Mouse (Mus musculus) urinary bladder, postnatal 4 days (tissue): Measurements from ENCODE around the gene Hscb.
"Not testable (repeated sequence)": the region's sequence is repeated elsewhere in the genome, so short reads cannot be mapped to it uniquely, and the experiment has no call there.

ENCODE experiments used
- DNase-seq, 2 experiments: peaks; one replicate each; pipeline ENCODE4 v3.0.0; 2021 to 2022; ENCODE audit warnings: low spot score in 2 of 2

Gene Hscb

DNA sequence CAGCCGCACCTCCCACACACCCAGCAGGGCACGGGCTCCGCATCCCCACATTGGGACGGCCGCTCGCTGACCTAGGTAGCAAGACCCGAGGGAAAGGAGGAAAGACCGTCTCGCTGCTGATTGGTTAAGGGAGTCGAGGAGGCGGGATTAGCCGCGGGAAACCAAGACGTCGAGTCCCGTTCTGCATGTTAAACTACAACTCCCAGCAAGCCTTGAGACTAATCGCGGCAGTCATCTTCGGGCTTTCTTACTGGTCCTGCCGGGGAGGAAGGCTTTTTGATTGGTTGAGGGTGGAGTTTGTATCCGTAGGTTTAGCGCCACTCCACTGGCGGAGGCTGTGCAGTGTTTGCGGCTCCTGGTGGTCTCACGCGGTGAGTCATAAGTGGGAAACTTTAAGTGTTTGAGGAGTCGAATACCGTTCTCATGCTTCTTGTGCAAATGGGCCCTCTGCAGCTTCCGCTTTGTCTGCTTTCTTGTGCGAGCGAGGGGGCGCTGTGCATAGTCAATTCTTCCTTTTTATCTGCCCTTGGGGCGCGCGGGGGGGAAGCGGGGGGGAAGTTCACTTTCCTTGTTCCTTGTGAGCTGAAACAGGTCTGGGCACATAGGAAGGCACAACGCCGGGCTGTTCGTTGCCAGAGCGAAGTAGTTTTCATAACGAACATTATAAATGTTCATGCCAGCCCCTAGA is at the start of gene Hscb, which contains the start of gene Chek2:
TSS of gene Hscb (minus strand) at position 100 of the 688 bp plus-strand sequence.
TSS of gene Chek2 (plus strand) at position 302 of the 688 bp plus-strand sequence.
- peak; percentile 94 to 96 for DNase-seq

GRCm38 (mm10) chr5:110888596-110888995 is 49.0 kb upstream of the Hscb start:
- DNase-seq: no peak

GRCm38 (mm10) chr5:110879584-110880374 is 40.2 kb upstream of the Hscb start, which contains the start of gene Ttc28:
TSS of gene Ttc28 (plus strand) at chr5:110879803.
- DNase-seq: peak; percentile 84 to 85

- no peak for DNase-seq
Observed at GRCm38 (mm10) chr5:110879042-110879441, 39.5 kb upstream of the Hscb start.

DNA sequence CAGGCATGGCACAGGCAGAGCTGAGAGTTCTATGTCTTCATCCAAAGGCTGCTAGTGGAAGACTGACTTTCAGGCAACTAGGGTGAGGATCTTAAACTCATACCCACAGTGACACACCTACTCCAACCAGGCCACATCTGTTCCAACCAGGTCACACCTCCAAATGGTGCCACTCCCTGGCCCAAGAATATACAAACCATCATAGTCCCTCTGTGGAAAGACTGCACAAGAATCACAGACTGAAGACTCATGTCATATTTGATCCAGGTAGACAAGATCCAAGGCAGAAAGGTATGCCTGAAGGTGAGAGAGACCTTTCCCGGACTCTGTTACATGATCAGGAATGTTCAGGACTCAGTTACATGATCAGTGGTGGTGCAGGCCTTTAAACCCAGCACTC is 38.9 kb upstream of the Hscb start:
- not testable (repeated sequence) for DNase-seq

DNA sequence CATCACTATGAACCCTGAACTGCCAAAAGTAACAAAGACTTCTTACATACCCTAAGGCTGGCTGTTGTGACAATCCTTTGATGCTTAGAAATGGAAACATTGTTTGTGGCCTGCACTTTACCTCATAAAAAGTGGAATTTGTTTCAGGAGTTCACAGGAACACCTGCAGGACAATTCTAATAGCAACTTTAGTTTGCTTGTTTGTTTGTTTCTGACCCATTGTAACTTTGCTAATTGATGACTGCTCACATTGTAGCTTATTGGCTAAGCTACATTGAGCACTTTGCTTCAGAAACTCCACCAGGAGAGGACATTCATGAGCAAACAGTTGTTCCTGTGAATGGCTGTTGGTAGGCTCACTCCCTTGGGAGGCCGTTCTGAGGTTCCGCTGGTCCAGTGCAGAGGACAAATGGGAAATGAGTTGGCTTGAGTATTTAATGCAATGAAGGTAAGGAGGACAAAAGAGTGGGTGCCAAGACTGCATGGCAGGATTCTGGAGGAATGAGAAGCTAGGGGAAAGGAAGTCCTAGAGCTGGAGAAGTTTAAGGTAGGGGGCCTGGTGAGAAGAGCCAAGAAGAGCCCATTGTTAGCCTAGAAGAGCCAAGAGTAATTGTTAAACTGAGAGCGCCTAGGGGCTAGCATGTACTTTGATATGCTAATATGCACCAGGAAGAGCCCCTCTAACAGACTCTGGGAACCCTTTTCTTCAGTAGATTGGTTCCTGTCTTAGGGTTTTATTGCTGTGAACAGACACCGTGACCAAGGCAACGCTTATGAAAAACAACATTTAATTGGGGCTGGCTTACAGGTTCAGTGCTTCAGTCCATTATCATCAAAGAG is 38.3 kb upstream of the Hscb start:
- DNase-seq: no peak

- no peak for DNase-seq
Observed at GRCm38 (mm10) chr5:110875286-110875685, 35.7 kb upstream of the Hscb start.

GRCm38 (mm10) chr5:110874711-110875110 is 35.1 kb upstream of the Hscb start:
- no peak for DNase-seq

DNA sequence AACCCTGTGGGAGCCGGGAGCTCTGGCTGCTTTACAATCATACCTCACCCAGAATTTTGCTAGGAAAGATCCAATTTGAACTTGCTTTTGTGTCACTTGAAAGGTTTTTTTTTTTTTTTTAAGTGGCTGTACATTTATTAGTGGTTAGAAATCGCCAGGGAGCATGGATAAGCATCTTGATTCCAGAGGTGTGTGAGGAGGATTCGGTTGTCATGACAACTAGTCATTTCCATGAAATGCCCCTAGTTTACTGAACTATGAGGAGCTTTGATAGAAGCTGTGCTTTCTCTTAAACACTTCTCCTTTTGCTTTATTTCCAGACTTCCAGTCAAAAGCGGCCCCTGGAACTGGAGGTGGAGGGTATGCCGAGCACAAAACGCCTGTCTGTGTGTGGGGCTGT is 33.6 kb upstream of the Hscb start:
- DNase-seq: no peak

GRCm38 (mm10) chr5:110869242-110869669 is 29.7 kb upstream of the Hscb start:
- DNase-seq: no peak

- no peak for DNase-seq
Observed at GRCm38 (mm10) chr5:110868460-110868859, 28.9 kb upstream of the Hscb start.

GRCm38 (mm10) chr5:110860445-110860844 is 20.9 kb upstream of the Hscb start:
- DNase-seq: no peak

DNA sequence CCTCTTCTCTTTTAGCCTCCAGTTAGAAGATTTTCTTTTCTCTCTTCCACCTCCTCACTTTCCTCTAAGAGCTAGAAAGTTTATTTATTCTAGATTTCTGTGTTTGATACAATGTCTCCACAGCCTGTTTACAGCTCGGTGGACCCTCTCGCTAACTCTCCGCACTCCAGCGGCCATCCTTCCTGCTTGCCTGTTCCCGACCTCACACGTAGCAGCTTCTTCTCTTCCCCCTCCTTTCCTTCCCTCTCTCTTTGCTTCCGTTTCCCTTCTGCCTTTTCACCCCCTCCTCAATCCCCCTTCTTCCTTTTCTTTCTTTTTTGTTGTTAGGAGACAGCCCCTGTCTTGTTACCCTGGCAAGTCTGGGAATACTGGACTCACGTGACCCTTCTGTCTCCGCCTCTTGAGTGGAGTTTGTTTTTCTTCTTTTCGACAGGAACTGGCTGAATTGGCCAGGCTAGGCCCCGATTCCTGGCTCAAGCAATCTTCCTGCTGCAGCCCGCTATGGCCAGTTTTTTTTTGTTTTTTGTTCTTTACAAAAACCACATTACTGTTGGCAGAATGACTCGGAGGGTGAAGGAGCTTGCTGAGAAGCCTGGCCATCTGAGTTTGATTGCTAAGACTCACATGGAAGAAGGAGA is 19.6 kb upstream of the Hscb start:
- DNase-seq: peak; percentile 53 to 62

DNA sequence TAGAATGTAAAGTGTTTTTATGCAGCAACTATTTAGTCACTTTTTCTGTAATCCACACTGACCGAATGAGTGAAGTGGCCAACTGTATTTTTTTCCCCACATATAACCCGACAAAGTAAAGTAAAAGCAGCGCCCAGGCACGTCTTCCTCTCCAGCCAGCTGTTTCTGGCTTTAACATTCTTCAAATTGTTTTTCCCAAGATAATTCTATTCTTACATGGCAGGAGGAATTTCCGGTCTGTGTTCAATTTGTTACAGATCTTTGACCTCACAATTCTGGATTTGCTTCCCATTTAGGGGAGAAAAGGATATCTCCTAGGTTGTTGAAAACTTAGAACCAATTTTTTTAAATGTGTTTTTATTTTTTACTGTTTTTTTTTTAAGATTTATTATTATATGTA is 17.5 kb upstream of the Hscb start:
- DNase-seq: no peak

DNA sequence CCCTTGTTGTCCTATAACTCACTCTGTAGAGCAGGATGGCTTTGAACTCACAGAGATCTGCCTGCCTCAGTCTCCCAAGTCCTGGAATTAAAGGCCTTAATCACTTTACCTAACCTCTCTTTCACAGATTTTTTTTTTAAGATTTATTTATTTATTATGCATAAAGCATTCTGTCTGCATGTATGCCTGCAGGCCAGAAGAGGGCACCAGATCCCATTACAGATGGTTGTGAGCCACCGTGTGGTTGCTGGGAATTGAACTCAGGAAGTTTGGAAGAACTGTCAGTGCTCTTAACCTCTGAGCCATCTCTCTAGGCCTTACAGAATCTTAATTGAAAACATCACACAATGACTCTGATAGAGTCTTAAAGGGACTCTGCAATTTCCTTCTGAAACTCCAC is 13.4 kb upstream of the Hscb start:
- DNase-seq: no peak

GRCm38 (mm10) chr5:110841046-110841862 is 1.7 kb upstream of the Hscb start:
- DNase-seq: no peak

GRCm38 (mm10) chr5:110840465-110840864 is 888 bp upstream of the Hscb start:
- no peak for DNase-seq

DNA sequence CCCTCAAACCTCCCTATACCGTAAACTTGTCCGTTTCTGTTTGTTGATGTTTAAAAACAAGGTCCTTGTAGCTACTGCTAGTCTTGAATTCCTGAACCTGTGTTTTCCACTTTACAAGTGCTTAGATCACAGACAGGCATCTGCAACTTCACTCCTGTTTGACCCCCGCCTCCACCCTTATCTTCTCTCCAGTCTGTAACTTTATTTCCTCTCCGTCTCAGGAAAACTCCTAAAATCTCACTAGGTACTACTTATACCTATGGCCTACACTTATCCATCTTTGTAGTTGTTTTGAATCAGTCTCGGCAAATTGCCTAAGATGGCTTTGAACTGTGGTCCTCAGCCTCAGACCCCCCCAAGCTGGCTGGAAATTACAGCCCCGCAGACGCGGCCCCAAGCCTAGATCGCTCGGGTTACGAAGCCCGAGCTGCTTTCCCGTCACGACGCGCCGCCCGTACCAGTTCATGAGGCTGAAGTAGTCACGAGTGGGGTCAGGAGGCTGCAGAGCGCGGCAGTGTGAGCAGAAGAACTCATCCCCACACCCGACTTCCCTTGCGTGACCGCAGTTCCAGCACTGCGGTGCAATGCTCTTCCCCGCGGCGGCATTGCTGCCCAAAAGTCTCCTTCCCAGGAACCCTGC is 419 bp downstream of the Hscb start:
- no peak for DNase-seq

DNA sequence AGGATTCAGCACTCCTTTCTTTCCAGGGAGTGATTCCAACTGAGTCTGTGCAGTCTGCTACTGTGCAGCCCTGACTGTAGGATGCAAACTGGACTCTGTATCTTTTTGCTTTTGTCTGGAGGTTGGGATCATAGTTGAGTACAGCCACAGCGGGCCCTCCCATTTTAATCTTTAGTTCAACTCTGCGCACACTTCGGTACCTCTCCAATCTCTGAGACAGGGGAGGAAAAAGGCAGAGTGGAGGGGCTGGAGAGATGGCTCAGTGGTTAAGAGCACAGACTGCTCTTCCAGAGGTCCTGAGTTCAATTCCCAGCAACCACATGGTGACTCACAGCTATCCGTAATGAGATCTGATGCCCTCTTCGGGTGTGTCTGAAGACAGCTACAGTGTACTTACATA is 1.6 kb downstream of the Hscb start:
- not testable (repeated sequence) for DNase-seq

DNA sequence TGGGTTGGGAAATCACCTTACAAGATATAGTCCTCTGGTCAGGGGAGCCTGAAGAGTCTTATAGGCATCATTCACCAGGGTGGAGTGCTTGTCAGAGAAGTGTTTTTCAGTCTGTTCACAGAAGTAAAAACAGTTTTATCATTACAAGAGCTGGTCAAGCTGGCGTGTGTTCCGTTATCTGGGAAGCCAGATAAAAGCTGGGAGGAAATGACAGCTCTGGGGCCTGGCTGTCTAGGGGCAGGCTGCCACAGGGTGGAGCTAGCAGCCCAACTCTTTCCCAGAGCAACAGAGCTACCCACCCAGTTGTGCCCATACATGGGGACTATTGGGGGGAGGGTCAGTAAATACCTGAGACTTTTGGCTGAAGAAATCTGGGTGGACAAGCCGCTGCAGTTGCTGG is 3.6 kb downstream of the Hscb start:
- peak; percentile 35 to 63 for DNase-seq
